Mouse (Mus musculus): ENCODE measurements around the gene Spata7.
"Not testable (repeated sequence)": the region's sequence is repeated elsewhere in the genome, so short reads cannot be mapped to it uniquely, and the experiment has no call there.

Spata7 gene

GRCm38 (mm10) chr12:98627392-98628259 lies at the start of gene Spata7:
Gene Spata7 (plus strand): TSS chr12:98628157.
- DNase-seq, result peak; percentile 91 to 95

GRCm38 (mm10) chr12:98585302-98585701 lies 42.7 kb upstream of the Spata7 start:
- DNase-seq, result peak in 1 of 2 experiments; percentile 16

GRCm38 (mm10) chr12:98588573-98588972 lies 39.4 kb upstream of the Spata7 start:
- DNase-seq, result no peak

GRCm38 (mm10) chr12:98591016-98591415 lies 36.9 kb upstream of the Spata7 start:
- DNase-seq, result no peak

GRCm38 (mm10) chr12:98600861-98601260 lies 27.1 kb upstream of the Spata7 start:
- no peak for DNase-seq

- no peak for DNase-seq
Observed at GRCm38 (mm10) chr12:98602114-98602513, 25.8 kb upstream of the Spata7 start.

- DNase-seq, result no peak
Observed at GRCm38 (mm10) chr12:98605264-98605663, 22.7 kb upstream of the Spata7 start.

- DNase-seq, result no peak
Observed at GRCm38 (mm10) chr12:98606595-98607290, 21.2 kb upstream of the Spata7 start.

GRCm38 (mm10) chr12:98610341-98610740 lies 17.6 kb upstream of the Spata7 start:
- DNase-seq, result no peak

- DNase-seq, result no peak
Observed at GRCm38 (mm10) chr12:98614910-98615508, 12.9 kb upstream of the Spata7 start.

GRCm38 (mm10) chr12:98615746-98616145 lies 12.2 kb upstream of the Spata7 start:
- DNase-seq, result no peak

GRCm38 (mm10) chr12:98619496-98619895 lies 8.5 kb upstream of the Spata7 start:
- no peak for DNase-seq

GRCm38 (mm10) chr12:98620922-98621321 lies 7.0 kb upstream of the Spata7 start:
- not testable (repeated sequence) for DNase-seq

- not testable (repeated sequence) for DNase-seq
Observed at GRCm38 (mm10) chr12:98623266-98623665, 4.7 kb upstream of the Spata7 start.

- DNase-seq, result no peak
Observed at GRCm38 (mm10) chr12:98628260-98628970, 458 bp downstream of the Spata7 start.

GRCm38 (mm10) chr12:98644852-98645251 lies 16.9 kb downstream of the Spata7 start:
- no peak for DNase-seq

- DNase-seq, result no peak
Observed at GRCm38 (mm10) chr12:98656873-98657272, 28.9 kb downstream of the Spata7 start.

GRCm38 (mm10) chr12:98662617-98663016 lies 34.7 kb downstream of the Spata7 start:
- DNase-seq, result no peak

GRCm38 (mm10) chr12:98668132-98668814 lies 40.3 kb downstream of the Spata7 start:
- DNase-seq, result peak; percentile 67 to 74

- DNase-seq, result no peak
Observed at GRCm38 (mm10) chr12:98669086-98669485, 41.1 kb downstream of the Spata7 start.

GRCm38 (mm10) chr12:98669864-98670263 lies 41.9 kb downstream of the Spata7 start:
- DNase-seq, result peak in 1 of 2 experiments; percentile 10

GRCm38 (mm10) chr12:98670429-98670828 lies 42.5 kb downstream of the Spata7 start:
- no peak for DNase-seq

All from kidney, postnatal 4 days (tissue).